Mouse (Mus musculus): Measurements from ENCODE around the gene Diaph3. TPM values are rescaled to one million over a fixed set of nuclear protein-coding genes. Genes with fewer than 3 reads are reported as not detected.

Gene Diaph3
- polyA plus RNA-seq, 1 experiment, result 3.4 TPM

DNA sequence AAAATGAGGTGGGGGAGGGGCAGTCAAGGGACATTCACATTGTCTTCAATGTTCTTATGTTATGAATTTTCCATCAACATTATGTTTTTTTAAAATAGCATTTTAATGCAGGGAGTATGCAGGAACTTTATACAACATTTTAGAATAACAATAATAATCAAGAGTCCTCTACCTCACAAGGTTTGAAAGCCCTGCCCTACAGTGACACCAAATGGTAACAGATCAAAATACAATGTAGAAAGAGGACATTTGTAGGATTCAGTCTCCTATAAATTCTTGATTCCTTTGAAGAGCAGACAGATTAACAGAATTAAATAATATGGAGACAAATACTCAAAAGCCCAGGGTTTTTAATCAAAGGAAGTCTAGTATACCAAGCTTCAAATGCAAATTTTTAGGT lies 242.1 kb downstream of the Diaph3 start:
- Histone ChIP-seq H3K36me3 (ENCODE audit: control insufficient read depth) (peaks cover 32% of the 10 kb centered on the region), H3K9me3 (ENCODE audit: control insufficient read depth, low read length) (peaks cover 6% of the 10 kb centered on the region), H3K4me3 (replicated peaks) (no peak overlapping the region), H3K4me1 (ENCODE audit: control insufficient read depth) (no peaks in the 10 kb centered on the region), H3K27me3 (ENCODE audit: control insufficient read depth) (no peaks in the 10 kb centered on the region)
- TF ChIP-seq GATA1 (IDR thresholded peaks at IDR 0.05; ENCODE audit: low read length) (no peak), TAL1 (IDR thresholded peaks at IDR 0.05; ENCODE audit: low read length) (no peak)

DNA sequence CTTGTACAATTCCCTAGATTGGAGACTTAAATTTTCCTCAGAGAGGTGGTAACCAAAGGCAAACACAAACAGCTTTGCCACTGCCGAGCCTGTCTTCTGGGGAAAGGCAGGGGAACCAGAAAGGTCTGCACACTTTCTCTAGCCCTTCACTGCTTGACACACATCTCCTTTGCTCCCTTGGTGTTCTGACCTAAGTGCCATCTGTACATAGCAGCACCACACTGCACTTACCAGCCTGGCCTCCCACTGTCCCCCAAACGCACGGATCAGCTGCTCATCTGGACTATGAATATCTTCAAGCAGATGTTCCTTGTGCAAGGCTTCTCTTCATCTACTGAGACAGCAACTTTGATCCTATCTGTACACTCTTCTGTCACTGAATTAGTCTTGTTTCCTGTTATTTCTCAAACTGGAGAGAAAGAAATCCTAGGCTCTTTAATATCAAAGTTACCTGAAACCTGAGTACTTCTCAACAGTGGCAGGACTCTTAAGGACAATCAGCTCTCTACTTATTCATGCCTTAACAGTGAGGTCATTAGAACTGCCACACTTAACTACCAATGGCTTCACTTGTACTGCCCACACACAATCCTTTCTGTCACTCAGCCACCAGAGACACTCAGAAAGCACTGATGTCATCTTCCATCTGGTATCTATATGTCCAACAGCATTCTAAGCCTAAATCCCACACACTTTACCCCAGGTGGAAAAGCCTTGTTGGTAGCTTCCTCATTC lies 251.8 kb downstream of the Diaph3 start:
- Histone ChIP-seq H3K9me3 (ENCODE audit: control insufficient read depth, low read length) (peaks cover 9% of the 10 kb centered on the region; the same call in 1 of the 2 replicates), H3K36me3 (ENCODE audit: control insufficient read depth) (peaks cover 17% of the 10 kb centered on the region), H3K4me3 (replicated peaks) (no peak overlapping the region), H3K27me3 (ENCODE audit: control insufficient read depth) (no peaks in the 10 kb centered on the region), H3K4me1 (ENCODE audit: control insufficient read depth) (no peaks in the 10 kb centered on the region)
- TF ChIP-seq GATA1 (IDR thresholded peaks at IDR 0.05; ENCODE audit: low read length) (no peak), TAL1 (IDR thresholded peaks at IDR 0.05; ENCODE audit: low read length) (no peak)

DNA sequence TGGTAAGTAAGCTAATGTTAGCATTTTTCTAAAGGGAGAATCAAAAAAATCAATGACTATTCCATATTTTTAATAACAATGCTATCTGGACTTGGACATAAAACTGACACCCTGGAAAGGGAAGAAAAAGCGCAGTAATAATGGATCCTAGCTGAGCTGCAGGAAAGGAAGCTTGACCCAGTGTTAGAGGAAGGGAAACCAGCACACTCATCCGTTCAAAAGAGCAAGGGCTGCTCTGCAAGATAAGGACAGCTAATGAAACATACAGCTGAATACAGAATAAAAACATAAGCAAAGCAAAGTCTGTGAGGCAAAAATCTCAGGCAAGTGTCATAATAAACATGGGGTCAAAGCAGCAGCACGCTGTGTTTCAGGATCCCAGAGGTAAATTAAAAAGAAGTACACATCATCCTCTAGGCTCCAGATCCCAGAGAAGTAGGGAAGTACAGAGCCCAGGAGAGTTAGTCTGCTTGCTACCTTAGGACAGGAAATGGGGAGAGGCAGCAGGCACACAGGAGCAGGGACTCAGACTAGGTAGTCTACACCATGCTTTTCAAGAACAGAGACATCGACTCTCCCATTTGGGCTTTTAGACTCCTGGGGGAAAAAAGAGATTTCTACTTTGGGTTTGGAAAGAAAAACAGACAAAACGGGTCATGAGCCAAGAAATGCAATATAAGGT lies 255.5 kb downstream of the Diaph3 start:
- peaks cover 6% of the 10 kb centered on the region for H3K36me3 ChIP-seq (ENCODE audit: control insufficient read depth)
- no peak for TF ChIP-seq TAL1 (IDR thresholded peaks at IDR 0.05; ENCODE audit: low read length)
- TF ChIP-seq GATA1 (IDR thresholded peaks at IDR 0.05; ENCODE audit: low read length), result no peak
- H3K9me3 ChIP-seq (ENCODE audit: control insufficient read depth, low read length), result no peaks in the 10 kb centered on the region
- H3K4me1 ChIP-seq (ENCODE audit: control insufficient read depth), result no peaks in the 10 kb centered on the region
- H3K27me3 ChIP-seq (ENCODE audit: control insufficient read depth), result no peaks in the 10 kb centered on the region
- H3K4me3 ChIP-seq (replicated peaks), result no peak overlapping the region

DNA sequence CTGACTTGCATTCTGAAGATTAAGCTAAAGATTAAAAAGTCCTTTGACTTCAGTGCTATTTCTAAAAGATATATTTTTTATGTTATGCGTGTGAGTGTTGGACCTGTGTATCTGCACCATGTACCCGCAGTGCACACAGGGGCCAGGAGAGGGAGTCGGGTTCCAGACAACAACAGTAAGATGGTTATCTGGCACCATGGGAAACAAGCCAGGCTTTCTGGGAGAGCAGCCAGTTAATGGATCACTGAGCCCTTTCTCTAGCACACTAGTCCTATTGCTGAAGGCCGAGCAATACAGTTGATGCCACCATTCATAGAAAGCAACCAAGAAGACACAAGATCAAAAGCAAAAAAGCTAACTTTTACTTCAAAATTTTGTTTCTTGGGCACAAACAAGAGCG lies 271.5 kb downstream of the Diaph3 start:
- H3K36me3 ChIP-seq (ENCODE audit: control insufficient read depth), result peaks cover 16% of the 10 kb centered on the region
- no peak overlapping the region for H3K4me3 ChIP-seq (replicated peaks)
- no peaks in the 10 kb centered on the region for H3K27me3 ChIP-seq (ENCODE audit: control insufficient read depth)
- no peaks in the 10 kb centered on the region for H3K9me3 ChIP-seq (ENCODE audit: control insufficient read depth, low read length)
- H3K4me1 ChIP-seq (ENCODE audit: control insufficient read depth), result no peaks in the 10 kb centered on the region
- TF ChIP-seq TAL1 (IDR thresholded peaks at IDR 0.05; ENCODE audit: low read length) (no peak), GATA1 (IDR thresholded peaks at IDR 0.05; ENCODE audit: low read length) (no peak)

DNA sequence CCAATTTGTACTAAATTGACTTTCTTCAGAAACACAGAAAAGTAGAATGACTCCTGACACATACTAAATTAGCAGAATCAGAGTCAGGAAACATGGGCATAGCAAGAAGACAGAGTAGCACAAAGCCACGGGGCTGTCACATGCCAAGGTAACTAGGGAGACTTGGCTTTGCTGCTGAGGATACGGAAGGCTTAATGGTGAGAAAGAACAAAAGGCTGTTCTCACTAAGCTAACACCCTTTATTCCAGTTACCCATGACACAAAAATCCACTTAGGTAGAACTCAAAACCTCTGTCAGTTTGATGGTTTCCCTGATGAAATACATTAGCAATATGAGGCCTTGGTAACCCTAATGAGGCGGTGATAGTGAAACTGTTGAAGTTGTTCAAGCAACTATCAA lies 273.9 kb downstream of the Diaph3 start:
- no peaks in the 10 kb centered on the region for H3K9me3 ChIP-seq (ENCODE audit: control insufficient read depth, low read length)
- no peak overlapping the region for H3K4me3 ChIP-seq (replicated peaks)
- TF ChIP-seq GATA1 (IDR thresholded peaks at IDR 0.05; ENCODE audit: low read length) (no peak), TAL1 (IDR thresholded peaks at IDR 0.05; ENCODE audit: low read length) (no peak)
- no peaks in the 10 kb centered on the region for H3K27me3 ChIP-seq (ENCODE audit: control insufficient read depth)
- no peaks in the 10 kb centered on the region for H3K4me1 ChIP-seq (ENCODE audit: control insufficient read depth)
- peaks cover 23% of the 10 kb centered on the region for H3K36me3 ChIP-seq (ENCODE audit: control insufficient read depth)

DNA sequence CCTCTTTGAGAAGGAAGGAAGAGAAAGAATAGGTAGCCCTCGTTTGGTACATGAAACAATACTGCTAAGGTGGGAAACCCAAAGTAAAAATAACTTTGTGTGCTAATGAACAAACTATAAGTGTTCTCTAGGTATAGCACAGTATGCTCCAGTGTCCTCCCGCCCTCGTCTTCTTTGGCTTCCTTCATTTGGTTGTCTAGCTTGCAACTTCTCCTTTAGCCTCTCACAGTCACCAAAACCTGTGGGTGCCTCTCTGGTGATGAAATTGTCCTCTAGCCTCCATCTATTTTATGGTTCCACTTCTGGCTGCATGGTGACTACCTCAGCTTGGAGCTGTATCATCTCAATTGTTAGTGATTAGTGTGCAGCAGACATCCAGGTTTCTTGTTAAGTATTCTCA lies 277.0 kb downstream of the Diaph3 start:
- H3K4me3 ChIP-seq (replicated peaks), result no peak overlapping the region

DNA sequence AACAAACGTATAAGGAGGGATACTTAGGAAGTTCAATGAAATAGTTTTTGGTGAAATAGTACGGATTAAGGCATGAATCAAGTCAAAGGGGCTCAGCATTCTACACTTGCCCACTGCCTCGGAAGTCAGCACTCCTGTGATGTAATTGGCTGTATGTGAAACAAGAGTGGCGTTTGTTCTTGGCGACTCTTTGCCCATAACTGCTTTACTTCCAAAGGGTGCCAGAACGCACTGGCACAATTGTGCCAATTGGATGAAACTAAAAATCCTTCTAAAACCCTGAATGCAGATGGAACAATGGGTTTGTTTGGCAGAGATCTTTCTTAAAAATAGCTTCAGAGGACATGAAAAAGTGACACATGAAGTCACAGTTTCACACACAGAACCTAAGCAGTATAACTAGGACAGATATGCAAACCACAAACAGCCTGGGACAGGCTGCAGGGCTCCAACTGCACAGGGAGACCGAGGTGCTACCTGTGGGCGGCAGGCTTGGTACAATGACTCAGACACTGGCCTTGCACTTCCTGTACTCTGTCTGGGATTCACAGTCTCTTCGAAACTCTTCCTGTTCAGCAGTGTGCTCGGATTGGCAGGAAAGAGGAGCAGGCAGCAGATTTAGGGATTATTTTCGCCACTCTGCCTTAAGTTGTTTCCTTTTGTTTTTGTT lies 279.6 kb downstream of the Diaph3 start:
- TF ChIP-seq TAL1 (IDR thresholded peaks at IDR 0.05; ENCODE audit: low read length) (no peak), GATA1 (IDR thresholded peaks at IDR 0.05; ENCODE audit: low read length) (no peak)

More for the DNA sequence above, 277.0 kb downstream of the Diaph3 start:
- peaks cover 32% of the 10 kb centered on the region for H3K36me3 ChIP-seq (ENCODE audit: control insufficient read depth)
- H3K4me1 ChIP-seq (ENCODE audit: control insufficient read depth), result no peaks in the 10 kb centered on the region
- no peak for TF ChIP-seq TAL1 (IDR thresholded peaks at IDR 0.05; ENCODE audit: low read length)
- no peak for TF ChIP-seq GATA1 (IDR thresholded peaks at IDR 0.05; ENCODE audit: low read length)
- H3K9me3 ChIP-seq (ENCODE audit: control insufficient read depth, low read length), result no peaks in the 10 kb centered on the region
- no peaks in the 10 kb centered on the region for H3K27me3 ChIP-seq (ENCODE audit: control insufficient read depth)

DNA sequence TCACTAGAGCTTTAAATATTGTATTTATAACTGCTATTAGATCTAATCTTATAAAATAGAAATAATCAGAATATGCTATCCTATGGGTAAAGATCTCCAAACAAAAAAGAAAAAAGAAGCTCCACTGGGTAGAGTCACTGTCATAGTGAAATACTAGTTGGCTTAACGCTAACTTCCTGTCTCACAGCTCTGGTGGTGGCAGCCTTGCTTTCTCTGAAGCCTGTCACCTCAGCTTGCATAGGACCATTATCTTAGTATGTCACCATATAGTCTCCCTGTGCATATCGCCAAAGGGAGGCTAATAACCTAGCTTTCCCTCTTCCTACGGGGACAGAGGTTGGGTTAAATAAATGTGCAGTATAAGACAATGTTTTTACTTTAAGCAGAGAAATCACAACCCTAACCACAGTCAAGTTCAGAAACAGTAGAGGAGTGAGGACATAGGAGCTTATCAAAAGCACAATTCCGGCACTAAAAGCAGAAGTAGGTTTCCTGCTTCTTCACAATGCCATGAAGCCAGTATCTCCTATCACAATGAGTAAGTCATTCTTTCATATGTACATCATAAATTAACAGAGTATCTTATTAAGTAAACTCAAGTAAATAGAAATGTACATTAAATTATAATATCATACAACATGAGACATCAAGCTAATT lies 293.8 kb downstream of the Diaph3 start:
- Histone ChIP-seq H3K36me3 (ENCODE audit: control insufficient read depth) (peaks cover 6% of the 10 kb centered on the region), H3K9me3 (ENCODE audit: control insufficient read depth, low read length) (no peaks in the 10 kb centered on the region), H3K27me3 (ENCODE audit: control insufficient read depth) (no peaks in the 10 kb centered on the region), H3K4me3 (replicated peaks) (no peak overlapping the region), H3K4me1 (ENCODE audit: control insufficient read depth) (no peaks in the 10 kb centered on the region; the same call in 1 of the 2 replicates)
- TF ChIP-seq GATA1 (IDR thresholded peaks at IDR 0.05; ENCODE audit: low read length) (no peak), TAL1 (IDR thresholded peaks at IDR 0.05; ENCODE audit: low read length) (no peak)

More for the DNA sequence above, 279.6 kb downstream of the Diaph3 start:
- H3K4me1 ChIP-seq (ENCODE audit: control insufficient read depth), result no peaks in the 10 kb centered on the region
- H3K27me3 ChIP-seq (ENCODE audit: control insufficient read depth), result no peaks in the 10 kb centered on the region
- peaks cover 27% of the 10 kb centered on the region for H3K36me3 ChIP-seq (ENCODE audit: control insufficient read depth)
- no peak overlapping the region for H3K4me3 ChIP-seq (replicated peaks)
- H3K9me3 ChIP-seq (ENCODE audit: control insufficient read depth, low read length), result no peaks in the 10 kb centered on the region

Measured in erythroblast, embryonic 14.5 days (primary cell).